In the genomic region with DNA sequence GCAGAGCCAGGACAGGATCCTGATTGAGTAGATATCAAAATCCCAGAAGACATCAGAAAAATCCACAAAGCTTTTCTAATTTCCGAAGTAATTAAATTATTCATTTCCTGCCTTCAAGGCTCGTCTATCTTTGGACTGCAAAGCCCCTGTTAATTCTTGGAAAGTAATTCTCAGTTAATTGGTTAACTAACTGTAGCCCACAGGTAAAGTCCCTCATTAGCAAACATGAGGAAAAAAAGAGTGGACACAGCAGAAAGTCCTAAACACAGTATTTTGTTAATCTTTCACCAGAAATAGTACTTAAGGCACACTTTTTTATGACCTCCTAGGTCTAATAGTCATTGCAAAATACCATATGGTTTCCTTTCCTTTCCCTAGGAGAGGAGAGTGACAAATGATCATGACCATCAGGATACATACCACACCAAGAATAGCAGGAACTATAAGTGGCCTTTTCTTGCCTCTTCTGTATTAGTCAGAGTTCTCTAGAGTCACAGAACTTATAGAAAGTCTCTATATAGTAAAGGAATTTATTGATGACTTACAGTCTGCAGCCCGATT, we compare ENCODE assay signal across 26 mouse cellular contexts.
A peak's percentile ranks its signal among the peaks of the same experiment; 100 is the strongest.
DNase-seq lines count a peak whose midpoint lies in the region; ATAC-seq and TF ChIP-seq lines count a peak whose summit lies in the region.
"Had no signal": no experiment of that assay in that cellular context is flagged by ENCODE, and none has a peak within 500 bp of the region (broad histone marks: within the 10 kb centered on the region; RNA-seq: fewer than 3 reads in every experiment).

No protein-coding gene starts in this region.

- no peaks in the 10 kb centered on the region for H3K36me3 ChIP-seq in kidney, postnatal 0 days (ENCODE audit: insufficient read depth, low read length)
- H3K36me3 ChIP-seq in intestine, postnatal 0 days (ENCODE audit: control insufficient read depth, insufficient read depth): no peaks in the 10 kb centered on the region
- no peaks in the 10 kb centered on the region for H3K36me3 ChIP-seq in hindbrain, embryonic 12.5 days
- H3K36me3 ChIP-seq: embryonic facial prominence, embryonic 10.5 days; embryonic facial prominence, embryonic 13.5 days; forebrain, embryonic 12.5 days; forebrain, embryonic 15.5 days; G1E; hindbrain, embryonic 13.5 days had no signal

- TF ChIP-seq CTCF in kidney, postnatal 0 days (IDR thresholded peaks at IDR 0.05; ENCODE audit: low read depth): no peak
- TF ChIP-seq CTCF in intestine, postnatal 0 days (IDR thresholded peaks at IDR 0.05; ENCODE audit: low read depth): no peak

- no peak overlapping the region for H3K4me3 ChIP-seq in kidney, postnatal 0 days (replicated peaks; ENCODE audit: low read depth, low read length)
- H3K4me3 ChIP-seq in intestine, postnatal 0 days (ENCODE audit: low read depth, low read length): no peak overlapping the region
- H3K4me3 ChIP-seq in hindbrain, embryonic 12.5 days: no peak overlapping the region
- H3K4me3 ChIP-seq: embryonic facial prominence, embryonic 10.5 days; embryonic facial prominence, embryonic 13.5 days; erythroblast, embryonic 14.5 days; forebrain, embryonic 12.5 days; forebrain, embryonic 15.5 days; hindbrain, embryonic 13.5 days had no signal

- no peaks in the 10 kb centered on the region for H3K27me3 ChIP-seq in kidney, postnatal 0 days (ENCODE audit: insufficient read depth, low read length)
- H3K27me3 ChIP-seq in intestine, postnatal 0 days (replicated peaks; ENCODE audit: control insufficient read depth, insufficient read depth, low read length): no peaks in the 10 kb centered on the region
- H3K27me3 ChIP-seq in hindbrain, embryonic 12.5 days: no peaks in the 10 kb centered on the region
- H3K27me3 ChIP-seq: CH12.LX; embryonic facial prominence, embryonic 13.5 days; forebrain, embryonic 12.5 days; forebrain, embryonic 15.5 days; hindbrain, embryonic 13.5 days had no signal

- no peaks in the 10 kb centered on the region for H3K4me1 ChIP-seq in kidney, postnatal 0 days (replicated peaks; ENCODE audit: insufficient read depth, low read length)
- H3K4me1 ChIP-seq in intestine, postnatal 0 days (replicated peaks; ENCODE audit: control insufficient read depth, insufficient read depth, low read length): no peaks in the 10 kb centered on the region
- no peaks in the 10 kb centered on the region for H3K4me1 ChIP-seq in hindbrain, embryonic 12.5 days
- H3K4me1 ChIP-seq: embryonic facial prominence, embryonic 10.5 days; embryonic facial prominence, embryonic 13.5 days; hindbrain, embryonic 13.5 days had no signal

- peak; percentile 60 for DNase-seq in kidney, adult 9 months
- no peak for DNase-seq in kidney, postnatal 10 days
- peak; percentile 40 for DNase-seq in kidney, postnatal 0 days (ENCODE audit: low spot score)
- DNase-seq in kidney, adult 11 months: no peak
- DNase-seq: adrenal gland, adult 2 months; adrenal gland, postnatal 14 days; B cell, adult 2 months; cerebellum, adult 11 months; cerebellum, adult 2 months; cerebellum, postnatal 10 days; cerebellum, postnatal 36 days; embryo, embryonic 11 days; gastrocnemius, postnatal 14 days; heart, adult 11 months had no signal

- no peak overlapping the region for H3K4me2 ChIP-seq in kidney, postnatal 0 days (ENCODE audit: low read length)
- no peak overlapping the region for H3K4me2 ChIP-seq in intestine, postnatal 0 days (replicated peaks; ENCODE audit: low read depth)
- no peak overlapping the region for H3K4me2 ChIP-seq in hindbrain, embryonic 12.5 days (replicated peaks)
- H3K4me2 ChIP-seq: embryonic facial prominence, embryonic 13.5 days; forebrain, embryonic 12.5 days; forebrain, embryonic 15.5 days; heart, embryonic 11.5 days; hindbrain, embryonic 13.5 days had no signal

- H3K27ac ChIP-seq in kidney, postnatal 0 days: no peak overlapping the region
- no peak overlapping the region for H3K27ac ChIP-seq in intestine, postnatal 0 days (ENCODE audit: low read depth, low read length)
- H3K27ac ChIP-seq in hindbrain, embryonic 12.5 days: no peak overlapping the region
- H3K27ac ChIP-seq: embryonic facial prominence, embryonic 10.5 days; embryonic facial prominence, embryonic 13.5 days; forebrain, embryonic 12.5 days; forebrain, embryonic 15.5 days; hindbrain, embryonic 13.5 days had no signal

- 0 out of 2 replicates have a peak, but pooled peaks have one; percentile 41 for ATAC-seq in kidney, postnatal 0 days (replicated peaks; ENCODE audit: low FRiP score, low read depth)
- ATAC-seq in intestine, postnatal 0 days: peak; percentile 33; the same call in 1 of the 2 replicates
- ATAC-seq in hindbrain, embryonic 12.5 days (ENCODE audit: low FRiP score): no peak
- ATAC-seq: forebrain, embryonic 15.5 days; hindbrain, embryonic 16.5 days had no signal

- H3K9ac ChIP-seq in kidney, postnatal 0 days (ENCODE audit: low read depth, low read length): no peak overlapping the region
- no peak overlapping the region for H3K9ac ChIP-seq in intestine, postnatal 0 days (ENCODE audit: low read depth, low read length)
- H3K9ac ChIP-seq in hindbrain, embryonic 12.5 days: no peak overlapping the region
- H3K9ac ChIP-seq: embryonic facial prominence, embryonic 13.5 days; forebrain, embryonic 12.5 days; forebrain, embryonic 15.5 days; hindbrain, embryonic 13.5 days had no signal

- no peaks in the 10 kb centered on the region for H3K9me3 ChIP-seq in kidney, postnatal 0 days (replicated peaks; ENCODE audit: low read length)
- no peaks in the 10 kb centered on the region for H3K9me3 ChIP-seq in intestine, postnatal 0 days (ENCODE audit: control insufficient read depth)
- H3K9me3 ChIP-seq in hindbrain, embryonic 12.5 days (replicated peaks): no peaks in the 10 kb centered on the region
- H3K9me3 ChIP-seq: embryonic facial prominence, embryonic 10.5 days; embryonic facial prominence, embryonic 13.5 days; forebrain, embryonic 12.5 days; forebrain, embryonic 15.5 days; hindbrain, embryonic 13.5 days had no signal

- 46% methylated on average over 3 of the region's 3 CpGs for WGBS in kidney, postnatal 0 days
- WGBS in intestine, postnatal 0 days: 62% methylated on average over 3 of the region's 3 CpGs
- 85% methylated on average over 3 of the region's 3 CpGs for WGBS in hindbrain, embryonic 12.5 days

Comparison
In these comparisons a context has a peak if more than half of its experiments do, and no peak if none do; other contexts are left out.
1. DNase-seq: peak in kidney, adult 9 months (single experiment) and kidney, postnatal 0 days (single experiment); none in kidney, postnatal 10 days (single experiment) and kidney, adult 11 months (single experiment).